Mouse (Mus musculus): ENCODE measurements around the gene Mutyh.

- no peak for TF ChIP-seq CTCF (conservative IDR thresholded peaks at IDR 0.05; ENCODE audit: low read length)
- TF ChIP-seq POU5F1 (IDR thresholded peaks at IDR 0.05; ENCODE audit: borderline replicate concordance, low read length): no peak
- TF ChIP-seq NANOG (IDR thresholded peaks at IDR 0.05; ENCODE audit: borderline replicate concordance, low read length): no peak
These were observed 43.5 kb upstream of the Mutyh start for GRCm38 (mm10) chr4:116764001-116764400.
